Mouse (Mus musculus) layer of hippocampus, postnatal 36 days (tissue): ENCODE results near the gene Ahcyl1. TPM values are rescaled to one million over a fixed set of nuclear protein-coding genes. Genes with fewer than 3 reads are reported as not detected.

Experiments
- DNase-seq, 2 experiments: peaks; one replicate each; pipeline ENCODE4 v3.0.0; 2022
- total RNA-seq, 2 experiments: library from RNA; stranded (reverse); gene quantifications; 2 replicates each; pipeline ENCODE4 v1.2.3; 2021

The Ahcyl1 gene
- total RNA-seq, 2 experiments from 2014 or later, result 335 to 338 TPM

GRCm38 (mm10) chr3:107703675-107704370 is 7.5 kb upstream of the Ahcyl1 start:
- no peak for DNase-seq

- DNase-seq, result no peak
These were observed 5.5 kb upstream of the Ahcyl1 start for GRCm38 (mm10) chr3:107701767-107702394.

- peak in 1 of 2 experiments; percentile 47 for DNase-seq
These were observed 4.3 kb upstream of the Ahcyl1 start for GRCm38 (mm10) chr3:107700625-107701024.

GRCm38 (mm10) chr3:107696910-107697309 is 550 bp upstream of the Ahcyl1 start:
- DNase-seq, result no peak

- DNase-seq, result peak in 1 of 2 experiments; percentile 47
These were observed 977 bp downstream of the Ahcyl1 start for GRCm38 (mm10) chr3:107695219-107695947.

- no peak for DNase-seq
These were observed 2.0 kb downstream of the Ahcyl1 start for GRCm38 (mm10) chr3:107694256-107694900.

GRCm38 (mm10) chr3:107690366-107690765 is 6.0 kb downstream of the Ahcyl1 start:
- DNase-seq, result no peak

- no peak for DNase-seq
These were observed 7.1 kb downstream of the Ahcyl1 start for GRCm38 (mm10) chr3:107689245-107689644.

- DNase-seq, result no peak
These were observed 8.1 kb downstream of the Ahcyl1 start for GRCm38 (mm10) chr3:107688236-107688635.

- no peak for DNase-seq
These were observed 9.9 kb downstream of the Ahcyl1 start for GRCm38 (mm10) chr3:107686276-107686977.

GRCm38 (mm10) chr3:107685652-107686051 is 10.7 kb downstream of the Ahcyl1 start:
- DNase-seq, result no peak

GRCm38 (mm10) chr3:107683587-107683986 is 12.8 kb downstream of the Ahcyl1 start:
- peak in 1 of 2 experiments; percentile 29 for DNase-seq

- peak; percentile 43 to 61 for DNase-seq
These were observed 15.4 kb downstream of the Ahcyl1 start for GRCm38 (mm10) chr3:107680790-107681576.

GRCm38 (mm10) chr3:107671509-107671908 is 24.9 kb downstream of the Ahcyl1 start:
- DNase-seq, result no peak

GRCm38 (mm10) chr3:107670500-107670899 is 25.9 kb downstream of the Ahcyl1 start:
- no peak for DNase-seq

- DNase-seq, result no peak
These were observed 27.6 kb downstream of the Ahcyl1 start for GRCm38 (mm10) chr3:107668786-107669185.

GRCm38 (mm10) chr3:107667426-107667825 is 28.9 kb downstream of the Ahcyl1 start:
- DNase-seq, result no peak

- DNase-seq, result no peak
These were observed 31.7 kb downstream of the Ahcyl1 start for GRCm38 (mm10) chr3:107664641-107665040.

GRCm38 (mm10) chr3:107659000-107659399 is 37.4 kb downstream of the Ahcyl1 start:
- DNase-seq, result no peak

GRCm38 (mm10) chr3:107656888-107657287 is 39.5 kb downstream of the Ahcyl1 start:
- no peak for DNase-seq

- DNase-seq, result no peak
These were observed 40.2 kb downstream of the Ahcyl1 start for GRCm38 (mm10) chr3:107656151-107656550.
